Mouse (Mus musculus) cerebellum, postnatal 14 days (tissue): ENCODE measurements around the gene Cntln.

Source experiments
- DNase-seq, 2 experiments: peaks; one replicate each; pipeline ENCODE4 v3.0.0; 2021; ENCODE audit warnings: mixed read lengths in 2 of 2

Gene Cntln

GRCm38 (mm10) chr4:85054616-85055015 lies 170.5 kb downstream of the Cntln start:
- no peak for DNase-seq

DNA sequence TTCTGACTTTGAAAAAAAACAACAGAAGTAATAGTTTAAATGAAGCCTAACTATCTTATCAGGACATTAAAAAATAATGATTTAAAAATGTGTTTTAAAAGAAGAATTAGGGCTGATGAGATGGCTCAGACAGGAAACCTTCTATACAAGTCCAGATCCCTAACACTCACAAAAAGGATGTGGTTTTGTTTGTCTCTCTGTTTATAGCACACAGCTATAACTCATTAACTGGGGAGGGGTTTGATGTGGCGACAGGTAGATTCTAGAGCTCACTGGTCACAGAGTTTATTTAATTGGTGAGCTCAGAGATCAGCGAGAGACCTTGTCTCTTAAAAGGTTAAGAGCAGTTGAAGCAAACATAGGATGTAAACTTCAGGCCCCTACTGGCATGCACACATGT lies 175.5 kb downstream of the Cntln start:
- no peak for DNase-seq

DNA sequence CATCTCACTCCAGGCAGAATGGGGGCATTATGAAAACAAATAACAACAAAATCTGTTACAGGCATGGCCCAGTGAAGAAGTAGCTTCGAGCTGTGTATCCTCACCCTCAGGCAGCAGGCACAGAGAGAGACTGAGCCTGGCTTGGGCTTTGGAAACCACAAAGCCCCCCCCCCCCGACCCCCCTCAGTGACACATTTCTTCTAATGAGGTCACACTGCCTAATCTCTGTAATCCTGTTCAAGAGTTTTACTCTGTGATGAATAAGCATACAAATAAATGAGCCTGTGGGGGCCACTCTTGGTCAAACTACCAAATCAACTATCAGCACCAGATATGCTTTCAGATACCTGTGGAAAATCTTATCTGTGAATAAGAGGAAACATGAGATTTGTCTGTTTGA lies 177.6 kb downstream of the Cntln start:
- no peak for DNase-seq

DNA sequence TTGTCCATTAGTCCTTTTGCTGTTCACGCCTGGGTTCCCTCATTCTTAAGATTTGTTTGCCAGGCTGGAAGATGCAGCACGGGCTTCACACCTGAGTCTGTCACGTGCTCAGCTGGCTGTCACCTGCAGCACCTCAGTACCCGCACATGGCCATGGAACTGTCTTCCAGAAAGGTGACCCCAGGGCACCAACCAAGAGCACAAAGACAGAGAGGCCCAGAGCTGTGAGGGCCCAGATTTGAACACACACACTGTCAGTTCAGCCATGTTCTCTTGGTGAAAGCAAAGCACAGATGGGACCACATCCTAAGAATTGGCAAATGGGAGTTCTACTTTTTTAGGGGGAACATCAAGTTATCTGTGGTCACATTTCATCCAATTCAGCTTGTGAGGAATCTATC lies 211.9 kb downstream of the Cntln start:
- DNase-seq: peak in 1 of 2 experiments; percentile 4

GRCm38 (mm10) chr4:85096682-85097081 lies 212.6 kb downstream of the Cntln start:
- DNase-seq: peak; percentile 82 to 86

GRCm38 (mm10) chr4:85102168-85102567 lies 218.1 kb downstream of the Cntln start:
- no peak for DNase-seq

DNA sequence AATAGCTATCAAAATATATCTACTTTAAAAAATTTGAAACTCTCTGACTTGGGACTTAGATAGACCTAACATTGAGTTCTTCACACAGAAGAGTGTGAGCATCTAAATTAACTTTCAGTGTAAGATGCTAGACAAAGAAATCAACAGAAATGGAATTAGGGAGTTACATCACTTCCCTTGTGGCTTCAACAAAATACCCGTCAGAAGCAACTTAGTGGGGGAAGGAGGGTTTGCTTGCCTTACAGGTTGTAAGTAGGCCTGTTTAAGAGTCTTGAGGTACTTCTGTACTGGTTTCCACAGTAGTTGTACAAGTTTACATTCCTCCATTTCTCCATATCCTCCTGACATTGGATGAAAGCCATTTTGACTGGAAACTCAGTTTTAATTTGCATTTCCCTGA lies 222.3 kb downstream of the Cntln start:
- DNase-seq: no peak

GRCm38 (mm10) chr4:85106961-85107360 lies 222.9 kb downstream of the Cntln start:
- no peak for DNase-seq

DNA sequence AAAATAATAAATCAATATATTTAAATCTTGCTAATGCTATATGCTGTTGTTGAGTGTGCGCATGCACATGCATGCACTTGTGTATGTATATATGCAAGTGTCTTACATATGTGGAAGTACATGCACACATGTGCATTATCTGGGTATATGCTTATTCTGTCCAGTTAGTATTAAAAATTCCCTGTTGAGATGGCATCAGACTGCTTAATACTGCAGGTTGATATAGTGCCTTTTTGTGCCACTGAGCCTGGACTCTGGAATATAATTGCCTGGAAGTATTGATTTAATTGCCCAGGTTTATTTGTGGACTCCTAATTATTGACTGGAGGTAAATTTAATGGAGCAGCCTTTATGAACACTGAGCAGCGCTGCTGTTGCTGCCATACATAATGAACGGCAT lies 236.2 kb downstream of the Cntln start:
- DNase-seq: no peak

GRCm38 (mm10) chr4:85149726-85150125 lies 265.6 kb downstream of the Cntln start:
- DNase-seq: no peak

GRCm38 (mm10) chr4:85151881-85152280 lies 267.8 kb downstream of the Cntln start:
- DNase-seq: no peak

DNA sequence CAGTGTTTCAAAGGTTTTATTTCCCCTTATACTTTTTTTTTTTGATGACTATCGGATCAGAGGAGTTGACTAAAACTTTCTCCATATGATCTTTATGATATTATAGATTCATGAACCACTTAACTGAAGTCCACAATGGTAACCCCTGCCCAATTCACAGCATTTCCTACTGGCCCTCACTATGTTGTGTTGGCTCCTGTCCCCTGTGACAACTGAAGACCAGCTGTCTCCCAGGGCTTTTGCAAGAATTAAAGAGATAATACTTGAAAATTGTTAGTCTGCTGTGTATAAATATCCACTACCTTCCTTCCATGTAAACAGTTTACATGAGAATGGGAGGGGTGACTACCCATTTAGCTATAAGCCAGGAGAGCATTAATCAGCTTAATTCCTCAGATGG lies 270.3 kb downstream of the Cntln start:
- peak in 1 of 2 experiments; percentile 37 for DNase-seq

- DNase-seq: no peak
Observed at GRCm38 (mm10) chr4:85161156-85161555, 277.0 kb downstream of the Cntln start.

GRCm38 (mm10) chr4:85162468-85163312 lies 278.6 kb downstream of the Cntln start:
- peak; percentile 85 to 86 for DNase-seq

DNA sequence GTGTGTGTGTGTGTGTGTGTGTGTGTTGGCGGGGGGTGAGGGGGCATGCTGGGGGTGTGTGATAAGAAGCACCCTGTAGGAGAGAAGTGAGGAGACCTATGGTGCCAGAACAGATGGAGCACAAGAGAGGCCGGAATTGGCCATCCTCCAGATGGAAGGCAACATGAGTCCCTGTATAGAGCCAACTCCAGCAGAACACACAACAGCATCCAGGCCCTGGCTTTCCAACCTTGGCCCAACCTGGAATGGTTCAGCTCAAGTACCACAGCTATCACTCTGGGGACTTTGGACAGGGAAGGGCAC lies 279.2 kb downstream of the Cntln start:
- peak; percentile 94 to 95 for DNase-seq

DNA sequence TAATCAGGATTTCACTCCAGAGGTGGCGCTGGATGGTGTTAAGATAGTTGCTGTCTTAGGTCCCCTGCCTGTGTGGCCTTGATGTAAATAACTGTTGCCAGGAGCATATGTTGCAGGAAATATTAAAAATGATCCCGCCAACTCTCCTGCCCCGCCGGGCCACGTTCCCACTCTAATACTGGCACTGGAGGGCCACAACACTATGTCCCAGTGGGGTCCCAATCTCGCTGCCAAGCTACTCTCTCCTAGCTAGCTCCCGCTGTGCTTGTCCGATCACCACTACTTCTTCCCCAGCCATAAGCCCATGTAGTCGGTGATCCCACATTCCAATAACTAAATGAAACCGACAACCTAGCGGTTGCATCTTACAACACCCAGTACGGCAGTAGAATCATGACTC lies 283.9 kb downstream of the Cntln start:
- DNase-seq: peak; percentile 67 to 89

DNA sequence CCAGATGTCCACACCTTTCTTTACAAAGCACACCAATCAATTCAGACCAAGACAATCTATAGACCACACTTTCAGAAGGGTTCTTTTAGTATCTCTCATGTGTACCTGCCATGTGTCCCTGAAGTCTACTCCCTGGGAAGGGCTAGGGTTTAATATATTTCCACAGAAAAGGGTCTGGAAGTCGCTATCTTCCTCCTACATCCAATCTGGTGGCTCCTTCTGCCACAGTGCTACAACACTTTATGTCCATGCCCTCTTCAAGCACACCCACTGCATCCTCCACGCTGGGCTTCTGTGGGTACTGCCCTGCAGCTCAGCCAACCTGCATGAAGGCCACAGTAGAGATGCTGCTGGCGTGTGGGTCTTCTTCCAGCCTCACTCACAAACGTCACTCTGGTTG lies 291.4 kb downstream of the Cntln start:
- no peak for DNase-seq

GRCm38 (mm10) chr4:85178394-85179051 lies 294.4 kb downstream of the Cntln start:
- no peak for DNase-seq
